Mouse (Mus musculus) CH12.LX (cell line): ENCODE measurements at regions not wholly inside any gene's neighbourhood (a gene's known extent, or its start where the extent isn't known, plus 50 kb on each side); places are given as distances from the start of the nearest gene placed in this dataset.

Experiments used
- CTCF ChIP-seq, 2 experiments: IDR thresholded peaks in 1 of 2; conservative IDR thresholded peaks in 1 of 2; 2 replicates each; pipeline ENCODE4 v1.5.1; 2011 to 2012; ENCODE audit warnings: low read depth in 2 of 2, low read length in 2 of 2, improper control_type of control experiment in 1 of 2, inconsistent platforms in 1 of 2, mild to moderate bottlenecking in 1 of 2, moderate library complexity in 1 of 2
- E2F4 ChIP-seq: IDR thresholded peaks from 2 replicates; pipeline ENCODE4 v1.6.1; 2011; ENCODE audit warnings: low read depth, low read length, improper control_type of control experiment; ENCODE audit not compliant: insufficient replicate concordance
- EP300 ChIP-seq: IDR thresholded peaks from 2 replicates; pipeline ENCODE4 v1.6.1; 2011; ENCODE audit warnings: low read length, improper control_type of control experiment
- ETS1 ChIP-seq: conservative IDR thresholded peaks from 2 replicates; pipeline ENCODE4 v1.6.1; 2012; ENCODE audit warnings: low read depth, mild to moderate bottlenecking, inconsistent platforms, low read length, improper control_type of control experiment, moderate library complexity
- MAFK ChIP-seq: IDR thresholded peaks from 2 replicates; pipeline ENCODE4 v1.6.1; 2011; ENCODE audit warnings: low read length, improper control_type of control experiment; ENCODE audit not compliant: insufficient replicate concordance
- MAX ChIP-seq: IDR thresholded peaks from 2 replicates; pipeline ENCODE4 v1.6.1; 2011; ENCODE audit warnings: low read length, improper control_type of control experiment
- MXI1 ChIP-seq: IDR thresholded peaks from 2 replicates; pipeline ENCODE4 v1.6.1; 2011; ENCODE audit warnings: mild to moderate bottlenecking, low read depth, low read length, improper control_type of control experiment
- MYC ChIP-seq: IDR thresholded peaks from 2 replicates; pipeline ENCODE4 v1.6.1; 2011; ENCODE audit warnings: low read depth, mild to moderate bottlenecking, improper control_type of control experiment, low read length
- NRF1 ChIP-seq: IDR thresholded peaks from 2 replicates; pipeline ENCODE4 v1.6.1; 2014; ENCODE audit warnings: low read depth, mild to moderate bottlenecking, inconsistent platforms, low read length, improper control_type of control experiment, moderate library complexity
- POLR2A ChIP-seq: IDR thresholded peaks from 2 replicates; pipeline ENCODE4 v1.6.1; 2011; ENCODE audit warnings: low read depth, mild to moderate bottlenecking, improper control_type of control experiment, low read length

- TF ChIP-seq MYC (no peak), EP300 (no peak), MXI1 (no peak), ETS1 (no peak), NRF1 (no peak), CTCF (conservative IDR thresholded peaks at IDR 0.05 in 1 of 2, IDR thresholded peaks at IDR 0.05 in 1 of 2; ENCODE audit: low read depth in 2 of 2, low read length in 2 of 2) (no peak), MAFK (no peak), E2F4 (no peak), MAX (no peak), POLR2A (no peak)
Observed at GRCm38 (mm10) chr4:81023436-81023983, 113.1 kb downstream of the Lurap1l start.
